Mouse (Mus musculus) monocyte, adult 5-6 weeks (primary cell): ENCODE results near the gene Zfand2a. TPM values are rescaled to one million over a fixed set of nuclear protein-coding genes. Genes with fewer than 3 reads are reported as not detected.

Source experiments
- ATAC-seq: fragments of 153-309, 156-312 bp; replicated peaks from 2 replicates; pipeline ENCODE4 v1.8.0; 2017; ENCODE audit warnings: mild to moderate bottlenecking; ENCODE audit not compliant: low TSS enrichment, insufficient number of reproducible peaks, severe bottlenecking, poor library complexity, low FRiP score
- total RNA-seq: library from RNA; stranded (forward); fragments of 200-1000, 200-491, 200-594 nt; gene quantifications from 3 replicates; pipeline ENCODE4 v1.2.3, GENCODE M21; 2017

The Zfand2a gene
- total RNA-seq = 19.3 to 53.0 TPM (median 49.3 TPM) in 3 replicates

- peak; percentile 98 for ATAC-seq
Observed at GRCm38 (mm10) chr5:139484185-139484814, at the start of gene Zfand2a. Zfand2a (minus strand) TSS chr5:139484549.

DNA sequence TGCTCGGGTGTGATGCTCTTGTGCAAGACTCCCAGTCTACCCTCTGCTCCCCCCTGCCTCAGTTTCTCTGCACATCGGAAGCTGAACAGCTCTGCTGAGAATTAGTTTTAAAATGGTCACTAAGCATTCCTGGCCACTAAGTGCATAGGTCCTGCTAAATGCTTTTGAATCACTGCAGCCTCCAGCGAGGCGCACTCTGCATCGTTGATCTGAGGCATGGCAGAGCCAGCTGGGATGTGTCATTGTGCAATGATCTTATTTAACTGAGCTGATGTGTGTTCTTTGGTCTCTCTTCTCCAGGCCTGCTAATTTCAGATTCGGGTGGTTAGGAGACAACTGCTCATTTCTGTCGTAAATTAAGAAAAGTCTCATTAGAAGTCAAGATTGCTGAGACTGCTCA lies 44.5 kb upstream of the Zfand2a start:
- no peak for ATAC-seq

GRCm38 (mm10) chr5:139521987-139522386 lies 37.6 kb upstream of the Zfand2a start:
- ATAC-seq = no peak

- ATAC-seq = no peak
Observed at GRCm38 (mm10) chr5:139520069-139520834, 35.9 kb upstream of the Zfand2a start.

GRCm38 (mm10) chr5:139516281-139516680 lies 31.9 kb upstream of the Zfand2a start:
- ATAC-seq = no peak

- no peak for ATAC-seq
Observed at GRCm38 (mm10) chr5:139512201-139512600, 27.9 kb upstream of the Zfand2a start.

GRCm38 (mm10) chr5:139510682-139511366 lies 26.5 kb upstream of the Zfand2a start:
- no peak for ATAC-seq

GRCm38 (mm10) chr5:139506207-139506606 lies 21.9 kb upstream of the Zfand2a start:
- no peak for ATAC-seq

DNA sequence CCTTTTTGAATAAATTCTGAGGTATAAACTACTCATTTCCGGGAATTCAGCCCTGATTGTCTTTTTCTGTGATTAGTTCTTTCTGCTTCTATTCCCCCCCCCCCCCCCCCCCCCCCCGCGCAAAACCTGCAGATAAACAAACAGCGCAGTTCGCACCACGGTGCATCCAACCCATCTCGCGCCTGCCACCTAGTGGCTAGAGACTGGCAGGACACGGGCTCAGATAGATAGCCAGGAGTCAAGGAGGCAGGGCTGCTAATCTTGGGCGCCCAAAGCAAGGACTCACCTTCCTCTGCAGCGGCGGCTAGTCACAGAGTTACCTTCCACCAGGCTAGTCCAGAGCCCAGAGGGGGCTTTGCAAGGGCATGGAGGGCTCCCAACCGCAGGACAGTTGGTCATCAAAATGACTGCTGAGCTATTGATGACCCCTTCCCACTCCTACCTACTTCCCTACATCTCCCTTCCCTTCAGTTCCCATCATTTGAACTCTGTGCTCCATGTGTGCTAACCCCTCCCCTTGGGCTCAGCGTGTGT lies 20.8 kb upstream of the Zfand2a start:
- peak; percentile 96 for ATAC-seq

DNA sequence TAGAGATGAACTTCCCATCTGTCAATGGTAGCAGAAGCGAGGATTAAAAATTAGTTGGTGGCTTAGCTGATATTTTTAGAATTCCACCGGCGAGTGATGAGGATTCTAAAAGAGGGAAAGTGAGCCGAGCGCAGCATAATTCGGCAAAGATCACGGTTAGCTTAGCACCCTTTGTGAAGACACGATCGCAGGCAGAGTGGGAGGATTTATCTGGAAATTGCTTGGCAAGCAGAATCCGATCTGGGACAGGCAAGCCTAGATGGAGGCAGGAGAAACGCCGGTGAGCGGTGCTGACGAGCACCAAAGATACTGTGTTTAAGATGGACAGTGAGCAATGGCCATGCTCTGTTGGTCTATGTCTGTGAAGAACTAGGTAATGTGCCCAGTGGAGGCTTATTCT lies 17.9 kb upstream of the Zfand2a start:
- no peak for ATAC-seq

DNA sequence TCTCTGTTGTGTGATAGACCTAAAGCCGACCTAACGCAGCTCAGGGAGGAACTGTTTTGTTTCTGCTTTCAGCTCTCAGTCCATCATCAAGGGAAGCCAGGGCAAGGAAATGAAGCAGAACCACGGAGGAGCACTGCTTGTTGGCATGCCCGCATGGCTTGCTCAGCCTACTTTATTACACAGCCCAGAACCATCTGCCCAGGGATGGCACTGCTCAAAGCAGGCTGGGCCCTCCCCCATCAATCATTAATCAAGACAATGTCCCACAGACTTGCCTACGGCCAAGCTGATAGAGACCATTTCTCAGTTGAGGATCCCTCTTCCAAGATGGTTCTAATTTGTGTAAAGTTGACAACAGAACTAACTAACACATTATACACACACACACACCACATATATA lies 14.4 kb upstream of the Zfand2a start:
- no peak for ATAC-seq

GRCm38 (mm10) chr5:139496939-139497338 lies 12.6 kb upstream of the Zfand2a start:
- ATAC-seq = no peak

GRCm38 (mm10) chr5:139495019-139495669 lies 10.8 kb upstream of the Zfand2a start:
- no peak for ATAC-seq

DNA sequence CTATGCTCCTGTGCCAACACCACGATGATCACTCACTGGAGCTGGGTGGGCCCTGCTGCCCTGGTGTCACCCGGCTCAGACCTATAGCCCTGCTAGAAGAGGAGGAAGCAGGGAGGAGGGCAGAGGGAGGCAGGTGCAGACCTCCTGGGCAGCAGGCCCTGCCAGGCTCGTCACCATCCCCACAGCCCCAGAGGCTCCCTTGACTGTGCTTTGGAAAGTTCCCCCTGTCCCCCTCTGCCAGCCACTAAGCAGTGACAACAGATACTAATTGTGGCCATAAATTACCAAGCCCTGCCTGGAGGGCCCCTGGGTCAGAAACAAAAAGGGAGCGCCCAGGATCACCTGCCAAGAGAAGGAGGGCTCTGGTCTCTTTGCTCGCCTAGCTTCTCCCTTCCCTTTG lies 9.3 kb upstream of the Zfand2a start:
- ATAC-seq = no peak

DNA sequence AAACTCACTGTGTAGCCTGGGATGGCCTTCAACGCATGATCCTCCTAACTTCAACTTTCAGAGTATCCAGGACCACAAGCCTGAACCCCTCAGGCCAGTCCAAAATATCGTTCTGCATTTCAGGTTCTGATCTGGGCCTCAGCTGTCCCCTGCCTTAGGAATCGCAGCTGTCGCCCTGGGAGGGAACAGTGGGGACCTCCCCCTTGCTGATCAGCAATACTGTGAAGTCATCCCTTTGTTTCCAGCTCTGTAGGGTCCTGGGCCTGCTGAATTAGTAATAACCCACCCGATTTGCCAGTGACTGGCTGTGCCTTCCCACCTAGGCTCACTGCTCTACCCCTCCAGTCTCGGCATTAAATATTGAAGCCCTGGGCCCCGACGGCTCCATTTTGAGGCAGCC lies 7.0 kb upstream of the Zfand2a start:
- no peak for ATAC-seq

GRCm38 (mm10) chr5:139490131-139490530 lies 5.8 kb upstream of the Zfand2a start:
- no peak for ATAC-seq

- ATAC-seq = peak; percentile 47
Observed at GRCm38 (mm10) chr5:139483171-139483848, 1.0 kb downstream of the Zfand2a start.

DNA sequence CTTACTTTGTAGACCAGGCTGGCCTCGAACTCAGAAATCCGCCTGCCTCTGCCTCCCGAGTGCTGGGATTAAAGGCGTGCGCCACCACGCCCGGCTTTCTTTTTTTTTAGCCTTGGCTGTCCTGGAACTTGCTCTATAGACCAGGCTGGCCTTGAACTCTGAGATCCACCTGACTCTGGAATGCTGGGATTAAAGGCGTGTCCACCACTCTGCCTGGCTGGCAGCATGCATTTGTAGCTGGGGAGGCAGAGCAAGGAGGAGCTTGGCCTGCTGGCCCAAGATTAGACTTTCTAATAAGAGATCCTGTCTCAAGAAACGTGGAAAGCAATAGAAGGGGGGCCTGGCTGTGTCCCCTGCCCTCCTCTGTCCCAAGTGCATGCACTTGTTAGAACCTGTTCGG lies 3.9 kb downstream of the Zfand2a start:
- no peak for ATAC-seq
